Mouse (Mus musculus) ES-Bruce4 (cell line): ENCODE measurements around the gene Ccnq. TPM values are rescaled to one million over a fixed set of nuclear protein-coding genes. Genes with fewer than 3 reads are reported as not detected.
"Not testable (repeated sequence)": the region's sequence is repeated elsewhere in the genome, so short reads cannot be mapped to it uniquely, and the experiment has no call there.

Source experiments
- H3K27ac ChIP-seq: 2 replicates; pipeline ENCODE4 v1.5.1; 2012; ENCODE audit warnings: low read length, inconsistent platforms; ENCODE audit not compliant: insufficient read depth
- H3K27me3 ChIP-seq: 2 replicates; pipeline ENCODE4 v1.6.1; 2012; ENCODE audit warnings: mild to moderate bottlenecking, low read length, inconsistent platforms; ENCODE audit not compliant: control insufficient read depth, poor library complexity, insufficient read depth, severe bottlenecking
- H3K36me3 ChIP-seq: 2 replicates; pipeline ENCODE4 v1.6.1; 2012; ENCODE audit warnings: inconsistent platforms, mild to moderate bottlenecking, low read length, moderate library complexity; ENCODE audit not compliant: control insufficient read depth, poor library complexity, insufficient read depth, severe bottlenecking
- H3K4me1 ChIP-seq: one replicate; pipeline ENCODE4 v1.8.1; 2011; ENCODE audit warnings: low read length; ENCODE audit not compliant: control insufficient read depth, insufficient read depth
- H3K4me3 ChIP-seq: 2 replicates; pipeline ENCODE4 v1.5.1; 2011; ENCODE audit warnings: low read depth, mild to moderate bottlenecking, low read length
- H3K9ac ChIP-seq: 2 replicates; pipeline ENCODE4 v1.6.1; 2012; ENCODE audit warnings: low read depth, mild to moderate bottlenecking, inconsistent platforms; ENCODE audit not compliant: poor library complexity, severe bottlenecking
- H3K9me3 ChIP-seq: replicated peaks from 2 replicates; pipeline ENCODE4 v1.6.1; 2012; ENCODE audit warnings: mild to moderate bottlenecking, low read length, inconsistent platforms; ENCODE audit not compliant: control insufficient read depth, poor library complexity, insufficient read depth, severe bottlenecking
- CTCF ChIP-seq: IDR thresholded peaks from one replicate; pipeline ENCODE4 v1.8.1; 2011; ENCODE audit warnings: low read depth, low read length
- EP300 ChIP-seq: IDR thresholded peaks from 2 replicates; pipeline ENCODE4 v1.6.1; 2011; ENCODE audit warnings: low read depth, low read length; ENCODE audit not compliant: insufficient read depth
- POLR2A ChIP-seq: IDR thresholded peaks from one replicate; pipeline ENCODE4 v1.8.1; 2011; ENCODE audit warnings: low read length; ENCODE audit not compliant: insufficient read depth
- polyA plus RNA-seq: library from polyadenylated mRNA; stranded (reverse); fragments of >200 nt; gene quantifications from 2 replicates; pipeline ENCODE4 v1.2.4, GENCODE M21; 2011; ENCODE audit warnings: low read depth; ENCODE audit not compliant: missing spikeins, insufficient read depth, insufficient read length

The Ccnq gene
- polyA plus RNA-seq, 1 experiment, result 16.1 TPM

DNA sequence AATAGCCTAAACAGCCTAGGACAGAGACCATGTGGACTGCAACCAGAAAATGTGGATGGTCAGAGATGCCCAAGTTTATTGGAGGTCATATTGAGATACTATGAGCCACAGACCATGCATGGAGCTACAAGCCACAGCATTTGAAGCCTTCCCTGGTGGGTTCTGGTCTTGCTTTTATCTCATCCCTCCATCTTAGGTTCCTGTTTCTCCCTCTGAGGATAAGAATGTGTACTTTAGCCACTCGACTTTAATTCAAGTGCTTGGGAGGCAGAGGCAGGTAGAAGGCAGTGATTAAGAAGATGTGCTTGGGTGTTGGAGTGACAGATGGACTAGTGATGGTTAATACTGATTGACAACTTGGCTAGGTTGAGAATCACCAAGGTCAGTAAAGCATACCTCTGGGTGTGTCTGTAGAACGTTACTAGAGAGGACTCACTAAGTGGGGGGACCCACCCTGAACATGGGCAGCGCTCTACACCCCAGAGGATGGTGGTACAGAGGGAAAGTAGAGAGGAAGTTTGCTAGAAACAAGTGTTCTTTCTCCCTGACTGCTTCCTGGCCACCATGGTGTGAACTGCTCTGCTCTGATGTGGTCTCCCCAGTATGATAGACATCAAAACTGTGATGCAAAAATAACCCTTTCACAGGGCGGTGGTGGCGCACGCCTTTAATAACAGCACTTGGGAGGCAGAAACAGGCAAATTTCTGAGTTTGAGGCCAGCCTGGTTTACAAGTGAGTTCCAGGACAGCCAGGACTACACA, 14.7 kb upstream of the Ccnq start:
- H3K36me3 ChIP-seq, result no peaks in the 10 kb centered on the region
- H3K4me3 ChIP-seq, result no peak overlapping the region
- no peaks in the 10 kb centered on the region for H3K4me1 ChIP-seq
- H3K9ac ChIP-seq, result no peak overlapping the region
- no peaks in the 10 kb centered on the region for H3K27me3 ChIP-seq
- H3K9me3 ChIP-seq, result no peaks in the 10 kb centered on the region; the same call in 1 of the 2 replicates
- H3K27ac ChIP-seq, result no peak overlapping the region
- TF ChIP-seq POLR2A (no peak), CTCF (no peak), EP300 (no peak)

DNA sequence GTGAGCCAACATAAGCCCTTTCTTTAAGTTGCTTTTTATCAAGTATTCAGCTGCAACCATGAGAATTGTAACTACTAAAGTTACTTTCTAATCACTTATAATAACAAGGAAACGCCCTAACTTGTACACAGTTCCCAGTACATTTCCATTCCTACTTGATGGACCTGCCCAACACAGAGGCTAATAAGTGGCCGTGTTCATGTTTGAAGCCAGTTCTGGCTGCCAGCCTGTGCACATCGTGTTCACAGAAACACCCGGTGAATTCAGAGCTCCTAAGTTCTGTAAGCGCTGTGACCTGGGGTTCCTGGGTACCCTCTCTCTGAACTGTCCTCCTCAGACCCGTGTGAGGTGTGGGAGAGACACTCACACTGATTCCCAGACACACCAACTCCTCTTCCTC, 13.3 kb upstream of the Ccnq start:
- H3K9me3 ChIP-seq, result no peaks in the 10 kb centered on the region; the same call in 1 of the 2 replicates
- H3K27me3 ChIP-seq, result no peaks in the 10 kb centered on the region
- H3K4me1 ChIP-seq, result no peaks in the 10 kb centered on the region
- no peak overlapping the region for H3K27ac ChIP-seq
- TF ChIP-seq CTCF, result no peak
- TF ChIP-seq EP300, result no peak
- no peak for TF ChIP-seq POLR2A
- H3K36me3 ChIP-seq, result no peaks in the 10 kb centered on the region
- H3K4me3 ChIP-seq, result no peak overlapping the region
- H3K9ac ChIP-seq, result no peak overlapping the region

DNA sequence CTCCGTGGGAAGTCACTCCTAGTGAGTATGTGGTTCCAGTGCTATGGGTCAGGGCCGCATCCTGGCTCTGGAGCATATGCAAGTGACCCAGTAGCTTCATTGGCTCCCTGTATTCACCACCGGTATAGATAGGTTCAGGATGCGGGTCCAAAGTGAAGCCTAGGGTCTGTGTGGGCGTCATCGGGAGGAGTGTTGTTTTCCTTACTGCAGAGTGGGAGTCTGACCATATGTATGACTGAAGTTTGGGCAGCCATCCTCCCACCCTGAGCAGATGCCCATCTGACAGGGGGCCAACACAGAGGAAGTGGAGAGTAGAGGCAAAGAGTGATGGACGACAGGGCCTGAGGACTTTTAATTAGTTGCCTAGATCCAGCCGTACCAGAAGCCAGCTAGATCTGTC, 12.8 kb upstream of the Ccnq start:
- Histone ChIP-seq H3K27ac (no peak overlapping the region), H3K4me1 (no peaks in the 10 kb centered on the region), H3K27me3 (no peaks in the 10 kb centered on the region), H3K36me3 (no peaks in the 10 kb centered on the region), H3K9ac (no peak overlapping the region), H3K9me3 (no peaks in the 10 kb centered on the region; the same call in 1 of the 2 replicates), H3K4me3 (no peak overlapping the region)
- TF ChIP-seq EP300 (no peak), CTCF (no peak), POLR2A (no peak)

DNA sequence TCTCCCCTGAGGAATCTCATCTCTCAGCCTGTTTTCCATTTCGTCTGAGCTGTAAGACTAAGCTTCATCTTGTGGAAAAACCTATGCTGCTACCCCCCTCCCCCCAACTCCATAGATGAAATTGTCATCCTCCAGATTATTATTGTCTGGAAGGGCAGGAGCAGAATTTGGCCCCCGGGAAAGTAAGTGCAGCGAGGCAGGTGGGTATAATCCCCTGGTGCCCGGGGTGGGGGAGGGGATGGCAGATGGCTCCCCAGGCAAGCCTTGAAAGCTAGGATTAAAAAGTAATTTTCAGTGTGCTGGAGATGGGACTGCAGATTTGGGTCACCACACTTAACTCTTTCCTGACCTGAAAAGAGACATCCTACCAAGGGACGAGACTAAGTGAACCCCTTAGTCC, 10.7 kb upstream of the Ccnq start:
- no peak overlapping the region for H3K4me3 ChIP-seq
- no peak for TF ChIP-seq POLR2A
- no peak for TF ChIP-seq CTCF
- TF ChIP-seq EP300, result no peak

GRCm38 (mm10) chr11:78761086-78761485, 9.6 kb upstream of the Ccnq start:
- Histone ChIP-seq H3K9me3 (no peaks in the 10 kb centered on the region; the same call in 1 of the 2 replicates), H3K27me3 (no peaks in the 10 kb centered on the region), H3K4me3 (no peak overlapping the region), H3K27ac (no peak overlapping the region), H3K36me3 (no peaks in the 10 kb centered on the region), H3K9ac (no peak overlapping the region), H3K4me1 (no peaks in the 10 kb centered on the region)
- TF ChIP-seq EP300 (no peak), CTCF (no peak)

More for the DNA sequence above, 10.7 kb upstream of the Ccnq start:
- no peaks in the 10 kb centered on the region for H3K27me3 ChIP-seq
- no peaks in the 10 kb centered on the region for H3K36me3 ChIP-seq
- no peak overlapping the region for H3K27ac ChIP-seq
- no peaks in the 10 kb centered on the region for H3K4me1 ChIP-seq
- no peak overlapping the region for H3K9ac ChIP-seq
- no peaks in the 10 kb centered on the region; the same call in 1 of the 2 replicates for H3K9me3 ChIP-seq

DNA sequence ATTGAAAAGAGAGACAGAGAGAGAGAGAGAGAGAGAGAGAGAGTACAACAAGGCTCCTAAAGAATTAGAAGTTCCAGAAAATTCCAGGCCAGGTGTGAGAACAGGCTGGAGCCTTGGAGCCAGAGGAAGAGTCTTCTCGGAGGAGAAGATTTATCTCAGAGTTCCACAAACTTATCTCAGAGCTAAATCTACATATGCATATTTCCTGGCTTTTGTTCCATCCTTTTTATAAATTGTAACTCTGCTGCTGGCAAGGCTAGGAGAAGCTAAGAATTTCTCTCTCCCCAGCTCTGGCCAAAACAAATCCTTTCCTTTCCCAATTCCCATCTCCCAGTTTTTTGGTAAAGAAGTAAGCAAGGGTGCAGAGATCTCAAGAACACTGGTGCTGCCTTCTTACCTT, 3.8 kb upstream of the Ccnq start:
- no peak for TF ChIP-seq EP300
- no peak for TF ChIP-seq CTCF
- no peak for TF ChIP-seq POLR2A
- no peaks in the 10 kb centered on the region for H3K27me3 ChIP-seq
- H3K4me3 ChIP-seq, result no peak overlapping the region
- H3K27ac ChIP-seq, result no peak overlapping the region
- no peaks in the 10 kb centered on the region for H3K36me3 ChIP-seq
- H3K4me1 ChIP-seq, result no peaks in the 10 kb centered on the region
- no peaks in the 10 kb centered on the region for H3K9me3 ChIP-seq
- H3K9ac ChIP-seq, result no peak overlapping the region

GRCm38 (mm10) chr11:78754177-78754576, 2.6 kb upstream of the Ccnq start:
- H3K4me3 ChIP-seq, H3K9me3 ChIP-seq, H3K4me1 ChIP-seq: not testable (repeated sequence)

More at GRCm38 (mm10) chr11:78754177-78754576, 2.6 kb upstream of the Ccnq start:
- H3K36me3 ChIP-seq, H3K27ac ChIP-seq, H3K9ac ChIP-seq, H3K27me3 ChIP-seq: not testable (repeated sequence)
